Mouse (Mus musculus): Measurements from ENCODE around the gene Stx8. TPM values are rescaled to one million over a fixed set of nuclear protein-coding genes. Genes with fewer than 3 reads are reported as not detected.

Stx8 gene
- 16.6 and 19.6 TPM in 2 replicates for polyA plus RNA-seq (2015; fragmentation: Nextera tagmentation; extraction: Ambion mirVana)

DNA sequence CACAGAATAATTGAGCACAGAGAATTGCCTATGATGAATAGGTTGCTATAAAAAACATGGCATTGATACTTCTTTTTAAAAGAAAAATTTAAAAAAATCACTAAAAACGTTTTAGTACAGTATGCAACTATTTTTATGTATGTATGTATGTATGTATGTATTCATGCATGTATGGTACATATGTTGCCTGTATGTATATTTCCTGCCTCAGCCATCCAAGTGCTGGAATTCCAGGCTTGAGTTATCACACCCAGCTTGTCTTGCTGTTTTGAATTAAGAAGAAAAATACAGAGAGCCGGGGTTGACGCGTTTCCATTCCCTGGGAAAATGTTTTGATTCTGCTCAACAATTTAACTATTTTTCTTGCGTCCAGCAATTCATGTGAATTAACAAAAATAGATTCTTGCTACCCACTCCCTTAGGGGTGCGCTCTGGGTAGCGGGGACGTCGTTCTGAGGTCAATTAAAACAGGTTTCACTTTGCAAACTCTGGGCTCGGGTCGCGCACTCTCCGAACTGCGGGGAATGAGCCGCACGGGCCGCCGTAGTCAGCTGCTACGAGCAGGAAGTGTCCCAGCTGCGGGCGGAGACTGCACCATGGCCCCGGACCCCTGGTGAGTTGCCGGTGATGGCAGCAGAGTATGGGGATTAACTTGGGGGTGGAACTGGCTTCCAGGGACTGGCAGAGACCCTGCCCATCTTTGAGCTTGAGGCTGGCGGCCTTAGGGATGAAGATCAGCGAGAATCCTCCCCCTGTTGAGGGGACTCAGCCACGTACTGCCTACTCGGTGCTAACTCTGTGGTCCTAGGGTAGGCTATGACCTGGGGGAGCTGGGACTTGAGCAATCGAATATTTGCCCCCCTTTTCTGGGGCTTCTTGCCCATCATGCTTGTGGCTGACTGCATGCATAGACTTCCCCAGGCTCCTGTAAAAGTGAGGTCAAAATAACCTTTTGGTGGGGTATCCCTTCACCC is at the start of gene Stx8:
Gene Stx8, plus strand, starts transcription at position 289 of the 974 bp plus-strand sequence.
- WGBS (ENCODE audit: insufficient replicate concordance): under 1% methylated on average over 28 of the region's 28 CpGs
- peak; percentile 76 for ATAC-seq (ENCODE audit: low read depth)
- Histone ChIP-seq H3K4me2 (ENCODE audit: low read depth, low read length) (peak within 1 kb of the TSS; percentile 87), H3K27ac (ENCODE audit: low read length) (peak within 1 kb of the TSS; percentile 55), H3K36me3 (ENCODE audit: control insufficient read depth, insufficient read depth) (no peaks in the 10 kb centered on the region), H3K9me3 (replicated peaks; ENCODE audit: control insufficient read depth, low read length) (no peaks in the 10 kb centered on the region), H3K4me3 (ENCODE audit: low read depth, low read length) (peak within 1 kb of the TSS; percentile 89), H3K9ac (ENCODE audit: low read depth, low read length) (peak within 1 kb of the TSS; percentile 81), H3K4me1 (ENCODE audit: control insufficient read depth, low read depth, low read length) (peaks cover 11% of the 10 kb centered on the region; the same call in 1 of the 2 replicates), H3K27me3 (ENCODE audit: control insufficient read depth, insufficient read depth, low read depth, low read length) (no peaks in the 10 kb centered on the region)

DNA sequence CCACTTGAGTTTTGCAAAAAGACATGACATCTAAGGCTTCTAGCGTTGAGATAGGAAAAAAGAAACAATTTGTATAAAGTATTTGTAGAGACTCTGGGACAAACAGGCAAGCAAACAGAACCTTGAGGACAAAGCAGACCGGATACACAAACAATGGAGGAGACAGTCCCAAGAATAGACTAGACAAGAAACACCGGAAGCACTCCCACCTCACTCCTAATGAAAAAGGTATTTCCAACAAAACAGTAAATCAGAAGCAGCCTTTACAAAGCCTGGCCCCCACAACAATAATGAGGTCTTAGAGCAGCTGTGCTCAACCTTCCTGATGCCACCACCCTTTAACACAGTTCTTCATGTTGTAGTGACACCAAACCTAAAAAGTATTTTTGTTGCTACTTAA is 48.9 kb upstream of the Stx8 start:
- H3K9me3 ChIP-seq (replicated peaks; ENCODE audit: control insufficient read depth, low read length): no peaks in the 10 kb centered on the region

GRCm38 (mm10) chr11:67919593-67919992 is 46.4 kb upstream of the Stx8 start:
- WGBS (ENCODE audit: insufficient replicate concordance): 31% methylated on average over 5 of the region's 5 CpGs
- Histone ChIP-seq H3K9me3 (replicated peaks; ENCODE audit: control insufficient read depth, low read length) (no peaks in the 10 kb centered on the region), H3K4me3 (ENCODE audit: low read depth, low read length) (no peak overlapping the region), H3K36me3 (ENCODE audit: control insufficient read depth, insufficient read depth) (no peaks in the 10 kb centered on the region), H3K27me3 (ENCODE audit: control insufficient read depth, insufficient read depth, low read depth, low read length) (peaks cover 36% of the 10 kb centered on the region), H3K9ac (ENCODE audit: low read depth, low read length) (no peak overlapping the region), H3K4me2 (ENCODE audit: low read depth, low read length) (no peak overlapping the region), H3K27ac (ENCODE audit: low read length) (no peak overlapping the region), H3K4me1 (ENCODE audit: control insufficient read depth, low read depth, low read length) (no peaks in the 10 kb centered on the region; the same call in 1 of the 2 replicates)
- ATAC-seq (ENCODE audit: low read depth): no peak

More for the DNA sequence above, 48.9 kb upstream of the Stx8 start:
- Histone ChIP-seq H3K4me1 (ENCODE audit: control insufficient read depth, low read depth, low read length) (no peaks in the 10 kb centered on the region; the same call in 1 of the 2 replicates), H3K4me3 (ENCODE audit: low read depth, low read length) (no peak overlapping the region), H3K27ac (ENCODE audit: low read length) (no peak overlapping the region), H3K9ac (ENCODE audit: low read depth, low read length) (no peak overlapping the region), H3K4me2 (ENCODE audit: low read depth, low read length) (no peak overlapping the region), H3K27me3 (ENCODE audit: control insufficient read depth, insufficient read depth, low read depth, low read length) (peaks cover 29% of the 10 kb centered on the region), H3K36me3 (ENCODE audit: control insufficient read depth, insufficient read depth) (no peaks in the 10 kb centered on the region)
- ATAC-seq (ENCODE audit: low read depth): no peak
- WGBS (ENCODE audit: insufficient replicate concordance): 54% methylated on average over 3 of the region's 3 CpGs

DNA sequence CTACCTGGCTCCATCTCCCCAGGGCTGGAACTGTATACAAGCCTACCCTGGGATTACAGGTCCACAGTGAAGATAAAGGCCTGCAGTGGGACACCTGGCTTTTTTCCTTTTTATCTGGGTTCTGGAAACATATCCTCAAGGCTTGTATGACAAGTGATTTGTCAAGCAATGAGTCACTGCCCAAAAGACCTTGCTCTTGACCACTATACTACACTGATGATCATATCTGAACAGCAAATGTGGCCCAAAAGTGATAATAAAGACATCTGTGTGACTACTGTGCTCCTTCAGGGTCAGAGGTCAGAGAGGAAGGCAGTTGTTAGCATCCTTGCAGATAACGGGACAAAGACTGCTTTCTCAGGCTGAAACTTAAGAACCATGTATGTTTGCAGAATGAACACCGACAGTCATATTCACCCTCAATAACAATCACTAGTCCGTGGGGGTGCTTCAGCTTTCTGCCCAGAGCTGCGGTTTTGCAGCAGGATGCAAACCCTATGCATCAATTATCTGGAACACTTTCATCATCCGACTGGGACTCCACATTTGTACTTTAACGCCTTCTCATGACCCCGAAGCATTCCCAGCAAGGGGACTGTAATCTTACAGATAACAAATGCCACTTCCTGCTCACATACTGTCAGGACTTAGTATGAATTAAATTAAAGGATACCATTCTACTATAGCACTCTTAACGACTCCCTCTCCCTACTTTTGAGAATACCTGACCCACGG is 45.6 kb upstream of the Stx8 start:
- 17% methylated on average over 9 of the region's 9 CpGs for WGBS (ENCODE audit: insufficient replicate concordance)
- Histone ChIP-seq H3K36me3 (ENCODE audit: control insufficient read depth, insufficient read depth) (no peaks in the 10 kb centered on the region), H3K27me3 (ENCODE audit: control insufficient read depth, insufficient read depth, low read depth, low read length) (peaks cover 36% of the 10 kb centered on the region), H3K9me3 (replicated peaks; ENCODE audit: control insufficient read depth, low read length) (no peaks in the 10 kb centered on the region), H3K4me1 (ENCODE audit: control insufficient read depth, low read depth, low read length) (no peaks in the 10 kb centered on the region; the same call in 1 of the 2 replicates), H3K4me2 (ENCODE audit: low read depth, low read length) (no peak overlapping the region), H3K27ac (ENCODE audit: low read length) (no peak overlapping the region), H3K9ac (ENCODE audit: low read depth, low read length) (no peak overlapping the region), H3K4me3 (ENCODE audit: low read depth, low read length) (no peak overlapping the region)
- no peak for ATAC-seq (ENCODE audit: low read depth)

DNA sequence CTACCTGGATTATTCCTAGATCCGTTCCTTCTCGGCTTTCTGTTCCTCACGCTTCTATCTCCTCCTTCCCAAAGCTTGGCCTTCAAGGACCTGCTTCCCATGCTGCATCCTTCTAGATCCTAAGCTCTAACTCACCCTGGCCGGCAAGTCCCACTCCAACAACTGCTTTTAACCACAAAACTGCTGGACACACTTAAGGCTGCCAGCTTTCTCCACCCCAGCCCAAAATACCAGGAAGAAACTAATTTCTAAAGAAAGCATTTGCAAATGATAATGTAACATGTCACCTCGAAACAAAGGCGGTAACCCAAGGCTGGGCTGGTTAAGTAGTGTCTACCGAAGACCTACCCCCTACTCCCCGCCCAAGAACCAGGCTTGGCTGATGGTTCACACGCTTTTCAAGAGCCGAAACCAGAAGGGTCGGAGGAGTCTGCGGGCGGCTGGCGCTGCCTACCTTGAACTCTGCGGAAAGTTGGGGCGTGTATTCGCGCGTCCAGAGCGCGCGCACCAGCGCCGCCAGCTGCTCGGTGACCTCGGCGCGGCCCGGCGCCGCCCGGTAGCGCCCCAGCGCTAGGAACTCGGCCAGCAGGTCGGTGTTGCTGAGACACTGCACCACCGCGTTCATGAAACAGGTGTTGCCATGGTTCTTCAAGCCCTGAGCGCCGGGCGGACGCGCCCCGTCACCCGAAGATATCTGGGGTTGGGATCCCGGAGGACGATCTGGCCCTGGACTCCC is 44.7 kb upstream of the Stx8 start:
- H3K4me1 ChIP-seq (ENCODE audit: control insufficient read depth, low read depth, low read length): no peaks in the 10 kb centered on the region; the same call in 1 of the 2 replicates
- H3K4me2 ChIP-seq (ENCODE audit: low read depth, low read length): peak overlapping the region; percentile 83
- no peak overlapping the region for H3K27ac ChIP-seq (ENCODE audit: low read length)
- no peak overlapping the region for H3K9ac ChIP-seq (ENCODE audit: low read depth, low read length)
- H3K4me3 ChIP-seq (ENCODE audit: low read depth, low read length): peak overlapping the region; percentile 57
- H3K27me3 ChIP-seq (ENCODE audit: control insufficient read depth, insufficient read depth, low read depth, low read length): peaks cover 36% of the 10 kb centered on the region
- H3K36me3 ChIP-seq (ENCODE audit: control insufficient read depth, insufficient read depth): no peaks in the 10 kb centered on the region
- H3K9me3 ChIP-seq (replicated peaks; ENCODE audit: control insufficient read depth, low read length): no peaks in the 10 kb centered on the region
- 2% methylated on average over 47 of the region's 47 CpGs for WGBS (ENCODE audit: insufficient replicate concordance)
- ATAC-seq (ENCODE audit: low read depth): no peak

GRCm38 (mm10) chr11:67921827-67922754 is 43.9 kb upstream of the Stx8 start, which contains the start of gene Usp43:
TSS of gene Usp43 (minus strand) at chr11:67922153.
- under 1% methylated on average over 60 of the region's 80 CpGs for WGBS (ENCODE audit: insufficient replicate concordance)
- H3K27me3 ChIP-seq (ENCODE audit: control insufficient read depth, insufficient read depth, low read depth, low read length): peaks cover 36% of the 10 kb centered on the region
- ATAC-seq (ENCODE audit: low read depth): peak; percentile 59
- no peaks in the 10 kb centered on the region for H3K9me3 ChIP-seq (replicated peaks; ENCODE audit: control insufficient read depth, low read length)
- no peak within 1 kb of the TSS for H3K9ac ChIP-seq (ENCODE audit: low read depth, low read length)
- H3K4me3 ChIP-seq (ENCODE audit: low read depth, low read length): peak within 1 kb of the TSS; percentile 57
- no peaks in the 10 kb centered on the region; the same call in 1 of the 2 replicates for H3K4me1 ChIP-seq (ENCODE audit: control insufficient read depth, low read depth, low read length)
- no peaks in the 10 kb centered on the region for H3K36me3 ChIP-seq (ENCODE audit: control insufficient read depth, insufficient read depth)
- peak within 1 kb of the TSS; percentile 83 for H3K4me2 ChIP-seq (ENCODE audit: low read depth, low read length)
- no peak within 1 kb of the TSS for H3K27ac ChIP-seq (ENCODE audit: low read length)

GRCm38 (mm10) chr11:67922755-67923125 is 43.3 kb upstream of the Stx8 start:
- H3K27me3 ChIP-seq (ENCODE audit: control insufficient read depth, insufficient read depth, low read depth, low read length): peaks cover 36% of the 10 kb centered on the region
- 1% methylated on average over 12 of the region's 12 CpGs for WGBS (ENCODE audit: insufficient replicate concordance)
- H3K9me3 ChIP-seq (replicated peaks; ENCODE audit: control insufficient read depth, low read length): no peaks in the 10 kb centered on the region
- no peak overlapping the region for H3K9ac ChIP-seq (ENCODE audit: low read depth, low read length)
- peak overlapping the region; percentile 83 for H3K4me2 ChIP-seq (ENCODE audit: low read depth, low read length)
- no peak overlapping the region for H3K27ac ChIP-seq (ENCODE audit: low read length)
- peak overlapping the region; percentile 57 for H3K4me3 ChIP-seq (ENCODE audit: low read depth, low read length)
- H3K36me3 ChIP-seq (ENCODE audit: control insufficient read depth, insufficient read depth): no peaks in the 10 kb centered on the region
- no peaks in the 10 kb centered on the region; the same call in 1 of the 2 replicates for H3K4me1 ChIP-seq (ENCODE audit: control insufficient read depth, low read depth, low read length)
- ATAC-seq (ENCODE audit: low read depth): 0 out of 2 replicates have a peak, but pooled peaks have one; percentile 41

All from liver, embryonic 16.5 days (tissue).